Mouse (Mus musculus) 3T3-L1 (cell line): ENCODE measurements at regions not wholly inside any gene's neighbourhood (a gene's known extent, or its start where the extent isn't known, plus 50 kb on each side); places are given as distances from the start of the nearest gene placed in this dataset.

Experiments
- DNase-seq: peaks from one replicate; pipeline ENCODE4 v3.0.0-alpha.2; 2015; ENCODE audit warnings: low read depth, low spot score

DNA sequence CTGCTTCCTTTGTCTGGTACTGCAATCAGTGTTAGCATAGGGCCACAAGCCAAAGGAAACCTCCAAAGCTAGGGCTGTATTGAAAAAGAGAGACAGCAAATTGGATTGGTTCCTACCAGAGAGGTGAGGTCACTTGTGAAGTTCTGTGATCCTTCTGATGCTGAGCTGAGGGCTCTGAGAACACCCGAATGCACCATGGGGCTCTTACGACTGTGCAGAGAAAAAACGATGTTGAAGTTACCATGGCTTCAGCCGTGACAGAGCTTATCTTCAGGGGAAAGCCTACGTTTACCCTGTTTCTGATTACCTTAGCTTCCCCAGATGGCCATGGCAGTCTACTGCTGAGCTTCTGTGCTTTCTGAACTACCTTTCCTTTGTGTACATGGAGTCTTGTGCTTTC lies 53.9 kb upstream of the Fmo9 start:
- no peak for DNase-seq

DNA sequence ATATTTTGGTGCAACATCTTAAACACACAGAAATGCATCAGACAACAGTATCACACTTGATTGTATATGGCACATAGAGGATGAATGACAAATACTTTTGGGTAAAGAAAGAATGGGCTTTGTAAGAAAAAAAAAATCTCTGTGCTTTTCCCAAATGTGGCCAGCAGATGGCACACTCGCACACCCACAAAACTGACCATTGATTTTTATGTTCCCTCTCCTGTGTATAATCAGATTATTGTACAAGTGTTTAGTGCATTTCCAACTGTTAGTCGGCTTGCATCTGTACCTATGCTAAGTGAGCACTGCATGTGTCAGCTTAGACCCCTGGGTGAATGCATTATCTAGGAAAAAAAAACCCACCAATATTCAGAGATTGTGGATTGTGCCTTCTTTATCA lies 56.4 kb upstream of the Fmo9 start:
- DNase-seq = peak; percentile 59

DNA sequence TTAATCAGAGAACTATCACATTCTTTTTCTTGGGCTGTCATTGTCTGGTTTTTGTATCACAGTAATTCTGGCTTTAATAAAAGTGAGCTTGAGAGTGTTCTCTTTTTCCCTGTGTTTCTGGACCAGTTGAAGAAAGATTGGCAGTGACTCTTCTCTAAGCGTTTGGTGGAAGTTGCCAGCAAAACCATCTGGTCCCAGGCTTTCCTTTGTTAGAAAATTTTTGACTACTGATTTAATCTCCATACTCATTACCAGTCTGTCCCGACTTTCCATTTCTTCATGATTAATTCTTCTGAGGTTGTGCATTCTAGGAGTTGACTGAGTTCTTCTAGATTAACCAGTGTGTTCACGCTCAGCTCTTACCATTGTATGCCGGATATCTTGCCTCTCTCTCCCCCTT lies 68.6 kb upstream of the Fmo9 start:
- DNase-seq = no peak

DNA sequence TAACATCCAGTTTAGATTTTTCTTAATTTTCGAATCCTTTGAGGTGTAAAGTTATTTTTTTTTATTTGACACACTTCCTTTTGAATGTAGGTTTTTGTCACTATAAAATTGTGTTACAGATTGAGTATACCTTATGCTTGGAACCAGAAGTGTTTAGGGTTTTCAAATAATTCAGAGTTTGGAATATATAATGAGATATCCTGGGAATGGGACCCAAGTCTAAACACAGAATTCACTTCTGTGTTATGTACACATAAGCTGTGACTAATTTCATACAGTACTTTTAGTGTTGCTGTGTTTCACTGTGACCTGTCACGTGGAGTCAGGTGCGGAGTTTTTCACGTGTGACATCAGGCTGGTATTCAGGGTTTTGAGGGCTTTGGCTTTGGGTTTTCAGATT lies 69.1 kb upstream of the Fmo9 start:
- no peak for DNase-seq

DNA sequence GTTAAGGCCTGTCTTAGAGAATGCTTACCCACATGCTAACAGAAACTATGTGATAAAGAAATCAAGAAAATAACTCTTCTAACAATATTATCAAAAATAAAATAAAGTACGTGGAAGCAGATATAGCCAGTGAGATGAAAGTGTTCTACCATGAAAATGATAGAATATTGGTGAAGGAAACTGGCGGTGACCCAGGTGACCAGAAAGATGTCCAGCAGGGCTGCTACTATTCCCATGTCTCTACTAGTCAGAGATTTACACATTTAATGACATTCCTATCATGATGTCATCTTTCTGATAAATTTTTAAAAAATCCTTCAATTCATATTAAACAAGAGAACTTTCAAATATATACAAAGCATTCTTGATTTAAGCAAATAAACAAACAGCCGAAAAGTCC lies 69.8 kb upstream of the Fmo9 start:
- no peak for DNase-seq

DNA sequence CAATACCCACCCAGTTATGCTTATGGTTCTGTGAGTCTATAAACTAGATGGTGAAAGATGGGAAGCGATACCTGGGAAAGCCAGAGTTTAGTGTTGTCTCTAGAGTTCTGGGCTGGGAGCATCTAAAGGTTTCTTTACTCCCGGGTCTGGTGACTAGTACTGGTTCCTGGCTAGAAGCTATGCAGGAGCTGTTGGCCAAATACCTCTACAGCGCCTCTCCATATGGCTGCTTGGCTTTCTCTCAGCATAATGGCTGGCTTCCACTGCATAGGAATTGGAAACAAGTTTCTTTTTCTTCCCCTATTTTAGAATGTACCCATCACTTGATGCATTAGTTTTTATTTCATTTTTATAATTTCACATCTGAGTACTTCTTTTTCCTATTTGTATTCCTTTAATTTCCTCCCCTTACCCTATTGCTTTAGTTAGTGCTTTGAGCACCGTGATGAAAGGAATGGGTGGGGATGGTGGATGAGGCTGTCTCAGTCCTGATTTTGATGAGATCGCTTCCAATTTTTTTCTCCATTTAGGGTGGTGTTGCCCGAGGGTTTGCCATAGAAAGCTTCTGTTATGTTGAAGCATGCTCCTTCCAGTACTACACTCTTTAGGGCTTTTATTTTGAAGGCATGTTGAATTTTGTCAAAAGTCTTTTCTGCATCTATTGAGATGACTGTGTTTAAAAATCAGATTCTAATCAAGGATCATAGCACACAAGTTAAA lies 71.5 kb upstream of the Fmo9 start:
- DNase-seq = no peak

DNA sequence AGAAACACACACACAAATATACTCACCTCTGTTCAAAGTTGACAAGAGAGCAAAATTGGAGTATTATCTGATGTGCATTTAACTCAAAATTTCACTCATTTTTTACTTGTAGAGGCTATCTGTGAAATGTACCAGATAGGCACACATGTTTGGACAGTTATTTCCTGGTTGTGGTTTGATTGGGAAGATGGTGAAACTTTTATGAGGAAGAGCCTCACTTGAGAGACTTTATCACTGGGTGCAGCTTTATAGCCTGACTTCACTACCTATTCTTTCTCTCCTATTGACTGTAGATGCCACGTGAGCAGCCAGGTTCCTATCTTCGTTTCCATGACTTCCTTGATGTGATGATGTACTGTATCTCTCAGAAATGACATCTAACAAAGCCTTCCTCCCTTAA lies 77.3 kb upstream of the Fmo9 start:
- no peak for DNase-seq

DNA sequence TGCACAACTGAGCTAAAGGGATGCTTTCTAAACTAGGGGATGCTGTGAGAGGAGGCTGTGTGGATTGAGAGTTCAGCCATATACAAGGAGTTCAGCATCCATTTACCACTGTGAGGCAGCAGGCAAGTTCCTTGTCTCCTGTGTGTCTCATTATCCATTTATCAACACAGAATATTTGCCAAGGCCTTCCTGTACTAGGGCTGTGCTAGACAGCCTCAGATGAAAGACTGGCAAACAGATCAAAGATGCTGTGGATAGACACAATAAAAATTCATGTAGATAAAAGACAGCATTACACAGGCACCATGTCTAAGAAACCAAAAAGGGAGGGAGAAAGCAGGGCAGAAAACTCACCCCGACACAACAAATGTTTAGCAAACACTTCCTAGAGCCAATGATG lies 91.5 kb upstream of the Fmo9 start:
- DNase-seq = no peak

DNA sequence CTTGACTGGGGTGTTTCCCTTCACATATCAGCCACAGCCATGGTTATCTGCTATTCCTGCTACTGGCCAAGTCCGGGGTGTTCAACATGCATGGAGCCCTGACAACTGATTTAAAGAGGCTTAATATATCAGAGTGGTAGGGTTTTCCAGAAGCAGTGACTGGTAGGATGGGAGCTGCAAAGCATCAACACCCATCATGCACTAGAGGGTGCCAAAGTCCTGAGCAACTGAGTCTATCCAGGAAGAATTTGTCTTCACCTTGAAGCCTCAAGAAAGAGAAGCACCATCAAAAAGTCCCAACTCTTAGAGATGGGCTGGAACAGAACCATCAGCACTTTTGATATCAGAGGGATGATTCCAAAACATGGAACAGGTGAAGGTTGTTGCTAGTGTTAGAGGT lies 100.5 kb upstream of the Fmo9 start:
- DNase-seq = peak; percentile 64

DNA sequence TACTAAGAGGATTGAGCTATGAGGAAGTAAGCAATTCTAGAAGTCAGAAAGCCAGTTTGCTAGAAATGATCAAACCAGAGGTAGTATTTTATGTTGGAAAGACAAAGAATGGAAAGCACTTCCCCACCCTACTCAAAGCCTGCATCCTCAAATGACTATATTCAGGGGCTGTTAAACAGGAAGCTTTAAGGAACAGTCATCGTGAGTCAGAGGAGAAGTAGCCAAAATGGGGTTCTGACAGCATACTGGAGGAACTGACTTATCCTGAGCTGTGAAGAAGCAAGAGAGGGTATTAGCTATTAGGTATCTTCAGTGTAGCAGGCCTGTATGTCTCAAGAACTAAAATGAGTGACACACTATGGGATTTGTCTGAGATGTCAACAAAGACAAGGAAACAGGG lies 106.3 kb upstream of the Fmo9 start:
- DNase-seq = peak; percentile 87

DNA sequence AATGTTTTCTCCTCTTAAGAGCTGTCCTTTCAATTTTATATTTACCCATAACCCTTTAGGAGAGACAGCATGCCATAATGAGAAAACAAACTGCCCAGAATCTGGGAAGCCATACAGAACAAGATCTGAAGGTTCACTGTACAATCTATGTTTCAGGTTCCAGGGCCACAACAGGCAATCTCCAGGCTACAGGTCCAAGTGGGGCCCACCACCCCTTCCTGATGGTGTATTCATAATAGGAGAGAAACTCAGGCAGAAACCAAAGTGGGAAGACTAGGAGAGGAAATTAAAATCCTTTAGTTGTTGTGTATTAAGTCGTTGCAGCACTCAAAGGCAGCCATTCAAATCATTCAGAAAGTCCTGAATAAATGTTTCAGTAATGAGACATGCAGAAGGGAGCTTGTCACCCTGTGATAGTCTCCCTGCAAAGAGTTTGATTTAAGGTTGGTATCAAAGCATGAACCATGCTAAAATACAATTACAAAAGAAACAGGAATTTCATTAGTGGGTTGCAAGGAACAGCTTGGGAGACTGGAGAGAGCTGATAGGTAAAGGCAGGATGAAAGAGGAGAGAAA lies 107.3 kb upstream of the Fmo9 start:
- DNase-seq = no peak

DNA sequence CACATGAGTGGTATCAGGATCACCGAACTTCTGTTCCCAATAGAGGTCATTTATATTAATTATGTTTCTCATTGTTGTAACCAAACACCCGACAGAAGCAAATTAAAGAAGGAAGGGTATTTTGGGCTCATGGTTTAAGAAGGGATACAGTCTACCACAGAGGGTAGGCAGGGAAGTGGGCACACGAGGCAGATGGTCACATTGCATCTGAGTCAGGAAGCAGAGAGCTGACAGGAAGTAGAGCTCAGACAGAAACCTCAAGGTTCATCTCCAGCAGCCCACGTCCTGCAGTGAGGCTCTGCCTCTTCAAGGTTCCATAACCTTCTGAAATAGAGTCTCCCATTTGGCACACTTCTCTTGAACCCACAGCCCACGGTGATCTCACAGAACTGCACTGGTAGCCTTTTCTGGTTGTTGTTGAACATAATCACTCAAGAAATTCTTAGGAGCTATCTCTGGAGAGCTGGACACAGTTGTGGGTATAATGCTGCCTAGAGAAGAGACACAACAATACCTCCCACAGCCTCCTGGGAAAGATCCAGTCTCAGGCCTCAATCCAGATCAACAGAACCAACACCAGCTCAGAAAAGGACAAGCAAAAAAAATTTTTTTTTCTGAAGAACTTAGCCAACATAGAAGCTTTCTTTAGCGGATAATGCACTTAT lies 111.5 kb upstream of the Fmo9 start:
- no peak for DNase-seq

DNA sequence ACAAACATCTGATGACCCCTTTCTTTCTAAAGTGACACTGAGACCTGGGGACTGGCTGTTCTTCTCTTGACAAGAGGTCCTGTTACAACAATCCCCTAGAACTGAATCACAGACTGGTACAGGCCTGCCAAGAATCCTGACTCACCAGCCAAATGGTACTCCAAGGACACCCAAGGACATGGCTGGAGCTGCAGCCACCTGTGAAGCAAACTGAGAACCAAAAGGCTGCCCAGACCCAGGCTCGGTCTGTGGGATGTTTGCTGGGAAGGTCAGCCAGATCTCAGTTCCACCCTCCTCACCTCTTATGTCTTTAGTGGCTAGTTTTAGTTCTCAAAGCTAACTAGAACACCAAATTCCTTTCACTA lies 112.1 kb upstream of the Fmo9 start:
- DNase-seq = peak; percentile 67

DNA sequence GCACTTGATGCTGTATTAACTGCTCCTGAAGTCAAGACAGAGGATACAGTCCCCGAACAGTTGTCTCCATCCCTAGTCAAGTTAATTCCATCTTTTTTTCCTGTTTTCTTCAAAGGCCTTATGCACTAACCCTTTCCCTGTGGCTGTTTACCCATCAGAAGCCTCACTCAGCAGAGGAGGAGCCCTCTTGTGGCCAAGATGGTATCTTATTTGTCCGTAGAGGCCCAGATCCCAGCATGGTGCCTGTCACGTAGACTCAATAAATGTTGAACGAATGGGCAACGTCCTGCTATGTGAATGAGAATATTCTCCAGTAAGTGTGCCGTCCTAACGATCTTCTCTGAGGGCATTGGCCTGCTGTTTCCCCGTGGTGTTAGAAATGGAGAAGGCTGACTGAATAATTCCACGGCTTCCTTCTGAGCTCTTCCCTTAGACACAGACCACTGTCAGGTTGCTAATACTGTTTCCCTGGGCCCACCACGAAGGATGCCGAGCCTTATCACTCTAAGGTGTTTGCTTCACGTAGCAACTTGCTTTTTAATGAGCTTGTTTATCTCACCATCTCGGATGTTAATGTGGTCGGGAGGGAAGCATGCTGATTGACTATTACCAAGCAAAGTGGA lies 113.1 kb upstream of the Fmo9 start:
- peak; percentile 40 for DNase-seq

DNA sequence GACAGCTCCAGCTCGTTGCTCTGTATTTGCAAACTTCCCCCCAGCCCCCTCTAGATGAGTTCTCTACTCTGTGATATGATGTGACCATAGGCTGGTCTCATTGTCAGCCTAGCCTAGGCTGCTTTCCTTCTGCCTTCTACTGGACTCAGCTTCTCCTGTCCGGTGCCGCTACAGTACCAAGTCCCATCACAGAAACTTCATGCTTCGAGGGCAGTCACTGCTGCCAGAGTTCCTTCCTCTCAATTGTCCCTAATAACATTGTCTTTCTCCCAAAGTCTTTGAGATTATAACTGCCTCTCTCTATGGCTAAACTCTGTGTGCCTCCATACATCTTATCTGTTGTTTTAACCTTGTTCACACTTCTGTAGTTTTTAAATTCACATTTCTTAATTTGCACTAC lies 114.0 kb upstream of the Fmo9 start:
- DNase-seq = no peak

DNA sequence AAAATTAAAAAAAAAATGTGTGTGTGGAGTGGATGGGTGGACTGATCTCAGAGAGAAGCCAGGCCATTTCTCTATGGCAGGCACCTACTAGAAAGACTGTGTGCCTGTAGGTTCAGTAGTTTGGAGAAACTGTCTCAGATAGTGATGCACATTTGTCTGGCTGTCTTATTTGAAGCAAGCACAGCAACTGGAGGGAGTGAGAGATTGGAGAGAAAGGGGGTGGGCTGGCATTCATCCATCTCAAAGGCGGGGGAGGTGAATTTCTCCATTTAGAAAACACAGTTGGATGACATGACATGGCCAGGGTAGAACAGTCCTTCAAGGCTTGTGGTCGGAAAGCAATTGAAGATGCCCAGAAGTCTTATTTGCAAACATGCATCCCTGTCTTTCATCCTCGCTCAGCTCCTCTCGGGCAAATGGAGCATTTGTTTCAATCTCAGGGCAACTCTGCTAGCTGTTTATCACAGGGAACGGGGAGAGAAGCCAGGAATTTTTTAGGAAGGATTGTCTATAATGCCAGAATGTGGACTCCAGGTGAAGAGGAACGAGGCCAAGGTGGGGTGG lies 114.8 kb upstream of the Fmo9 start:
- DNase-seq = no peak

DNA sequence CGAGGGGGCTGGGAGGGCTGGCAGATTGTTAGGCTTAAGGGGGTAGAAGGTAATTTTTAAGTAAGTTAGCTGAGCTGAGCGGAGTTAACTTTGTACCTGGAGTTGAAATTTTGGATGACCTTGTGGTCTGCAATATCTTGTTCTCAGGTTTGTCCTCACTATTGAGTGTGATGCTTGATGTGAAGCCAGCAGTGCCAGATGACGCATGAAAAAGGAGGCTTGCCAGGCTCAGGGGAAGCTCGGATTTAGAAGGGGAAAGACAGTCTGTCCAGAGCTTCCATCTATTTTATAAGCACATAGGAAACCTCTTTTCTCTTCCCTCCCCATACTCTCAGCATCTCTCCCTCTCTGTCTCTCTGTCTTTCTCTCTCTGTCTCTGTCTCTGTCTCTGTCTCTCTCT lies 115.3 kb upstream of the Fmo9 start:
- DNase-seq = no peak

DNA sequence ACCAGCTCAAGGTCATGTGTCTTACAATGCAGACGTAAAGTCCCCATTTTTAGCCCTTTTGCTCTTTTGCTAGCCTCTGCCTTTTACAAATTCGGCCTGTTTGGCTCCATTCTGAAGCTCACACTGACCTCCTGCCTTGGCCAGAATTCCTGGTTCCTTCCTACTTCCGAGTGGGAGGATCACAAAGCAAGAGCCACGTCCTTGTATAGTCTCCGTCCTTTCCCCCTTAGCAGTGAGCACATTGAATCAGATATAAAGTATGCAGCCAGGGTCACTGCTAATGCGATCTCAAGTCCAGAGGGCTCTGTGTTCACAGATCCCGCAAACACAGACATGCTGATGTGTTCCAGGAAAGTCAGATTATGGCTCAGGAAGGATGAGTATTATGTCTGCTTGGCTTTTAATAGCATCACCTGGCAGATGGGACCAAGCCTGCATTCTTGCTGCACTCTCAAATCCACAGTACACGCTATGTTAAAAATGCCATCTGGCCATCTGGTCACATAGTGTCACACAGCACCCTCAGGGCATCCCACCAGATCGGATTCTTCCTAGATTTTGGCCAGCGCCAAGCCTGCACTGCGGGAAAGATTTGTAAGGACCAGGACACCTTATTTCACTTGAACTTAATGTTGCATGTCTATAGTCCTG lies 119.4 kb upstream of the Fmo9 start:
- DNase-seq = no peak

DNA sequence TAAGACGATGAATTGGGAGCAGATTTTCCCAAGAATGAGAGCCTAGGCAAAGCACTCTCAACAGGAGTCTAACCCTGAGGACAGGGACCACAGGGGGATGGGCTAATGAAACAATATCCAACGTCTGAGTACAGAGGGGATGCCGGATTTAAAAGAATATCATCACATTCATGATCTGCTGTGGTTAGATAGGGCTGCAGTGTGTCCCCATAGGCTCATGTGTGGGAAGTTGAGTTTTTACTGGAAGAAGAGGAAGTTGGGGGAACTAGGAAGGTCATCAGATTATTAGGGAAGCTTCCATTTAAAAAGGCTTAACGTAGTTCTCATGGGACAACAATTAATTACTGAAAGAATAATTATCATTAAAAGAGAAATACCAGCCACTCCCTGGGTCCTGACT lies 120.3 kb upstream of the Fmo9 start:
- no peak for DNase-seq

DNA sequence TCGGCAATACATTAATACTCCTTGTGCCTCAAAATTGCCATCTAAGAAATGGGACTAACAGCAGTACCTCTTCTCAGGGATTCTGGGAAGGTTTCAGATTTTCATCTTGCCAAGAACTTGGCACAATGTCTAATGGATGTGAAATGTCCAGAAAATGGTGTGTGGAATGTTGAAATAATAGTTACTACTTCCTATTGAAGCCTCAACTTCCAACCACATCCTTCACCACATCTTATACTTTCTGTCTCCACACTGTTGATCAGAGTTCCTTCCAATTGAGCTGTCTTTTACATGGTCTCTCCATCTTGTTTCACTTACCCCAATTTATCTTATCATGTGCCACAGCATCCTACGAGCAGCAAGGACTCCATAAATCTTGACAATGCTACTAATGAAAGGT lies 122.3 kb upstream of the Fmo9 start:
- DNase-seq = no peak

DNA sequence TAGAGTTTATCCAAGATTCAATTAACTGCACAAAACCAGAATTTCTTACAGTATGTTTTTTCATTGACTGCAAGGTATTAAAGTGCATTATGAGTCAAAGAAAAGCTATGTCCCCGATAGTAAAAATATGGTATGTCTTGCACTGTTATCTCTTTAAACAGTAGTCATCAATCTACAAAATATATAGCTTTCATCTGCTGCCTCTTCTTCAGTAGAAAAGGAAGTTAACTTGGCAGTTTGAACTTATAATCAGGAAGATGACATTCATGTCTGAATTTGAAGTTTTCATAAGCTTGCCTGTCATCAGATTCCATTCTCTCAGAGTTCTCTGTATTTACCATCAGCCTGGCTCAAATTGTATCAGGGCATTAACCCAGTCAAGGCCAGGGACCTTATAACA lies 122.7 kb upstream of the Fmo9 start:
- no peak for DNase-seq
